Mouse (Mus musculus): ENCODE measurements around the gene Begain. TPM values are rescaled to one million over a fixed set of nuclear protein-coding genes. Genes with fewer than 3 reads are reported as not detected.

Begain gene
- polyA plus RNA-seq, 1 experiment from 2014 or later = 14.9 TPM

DNA sequence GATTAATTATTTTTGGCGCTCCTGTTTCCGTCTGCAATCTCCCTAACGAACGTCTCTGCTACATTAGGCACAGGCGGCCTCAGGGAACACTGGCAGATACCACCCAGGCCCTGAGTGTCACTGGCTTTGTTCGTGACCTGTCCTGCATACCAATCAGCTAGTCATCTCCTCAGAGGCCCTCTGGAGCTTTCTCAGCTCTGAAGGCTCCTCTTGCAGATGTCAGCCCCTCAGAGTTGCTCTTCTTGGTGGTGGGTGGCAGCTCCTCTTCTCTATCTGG lies 85.4 kb downstream of the Begain start:
- Histone ChIP-seq H3K27me3 (ENCODE audit: control insufficient read depth, insufficient read depth, low read length) (no peaks in the 10 kb centered on the region), H3K9ac (ENCODE audit: low read length) (no peak overlapping the region), H3K4me3 (ENCODE audit: low read depth, low read length) (no peak overlapping the region), H3K4me1 (ENCODE audit: control insufficient read depth, insufficient read depth, low read length) (peaks cover 3% of the 10 kb centered on the region; the same call in 1 of the 2 replicates), H3K9me3 (ENCODE audit: control insufficient read depth, low read length) (no peaks in the 10 kb centered on the region), H3K36me3 (ENCODE audit: control insufficient read depth, insufficient read depth, low read length) (no peaks in the 10 kb centered on the region), H3K4me2 (ENCODE audit: low read depth) (no peak overlapping the region), H3K27ac (ENCODE audit: low read depth, low read length) (no peak overlapping the region)
- DNase-seq (ENCODE audit: low spot score) (no peak), ATAC-seq (ENCODE audit: insufficient read depth, low FRiP score, low TSS enrichment) (no peak)
- 75% methylated on average over 6 of the region's 6 CpGs for WGBS

Other genes with a start within 250 kb of the Begain start
- gene Slc25a29, start 232.3 kb downstream of the Begain start, polyA plus RNA-seq (2014; fragmentation: Nextera tagmentation; extraction: Ambion mirVana) = 12.9 and 13.7 TPM in 2 replicates
- gene Slc25a47, start 232.2 kb downstream of the Begain start, polyA plus RNA-seq (2014; fragmentation: Nextera tagmentation; extraction: Ambion mirVana) = 10.5 and 13.2 TPM in 2 replicates
- 5.2 TPM in 2 replicates for gene Wdr25, start 174.6 kb downstream of the Begain start, polyA plus RNA-seq (2014; fragmentation: Nextera tagmentation; extraction: Ambion mirVana)
- 139 and 148 TPM in 2 replicates for gene Wars, start 174.0 kb downstream of the Begain start, polyA plus RNA-seq (2014; fragmentation: Nextera tagmentation; extraction: Ambion mirVana)